Mouse (Mus musculus) embryo, embryonic 10 days (tissue): ENCODE data around the gene Numbl.

ENCODE experiments used
- DNase-seq: peaks from one replicate; pipeline ENCODE4 v3.0.0-alpha.2; 2015; ENCODE audit warnings: low spot score

Gene Numbl

DNA sequence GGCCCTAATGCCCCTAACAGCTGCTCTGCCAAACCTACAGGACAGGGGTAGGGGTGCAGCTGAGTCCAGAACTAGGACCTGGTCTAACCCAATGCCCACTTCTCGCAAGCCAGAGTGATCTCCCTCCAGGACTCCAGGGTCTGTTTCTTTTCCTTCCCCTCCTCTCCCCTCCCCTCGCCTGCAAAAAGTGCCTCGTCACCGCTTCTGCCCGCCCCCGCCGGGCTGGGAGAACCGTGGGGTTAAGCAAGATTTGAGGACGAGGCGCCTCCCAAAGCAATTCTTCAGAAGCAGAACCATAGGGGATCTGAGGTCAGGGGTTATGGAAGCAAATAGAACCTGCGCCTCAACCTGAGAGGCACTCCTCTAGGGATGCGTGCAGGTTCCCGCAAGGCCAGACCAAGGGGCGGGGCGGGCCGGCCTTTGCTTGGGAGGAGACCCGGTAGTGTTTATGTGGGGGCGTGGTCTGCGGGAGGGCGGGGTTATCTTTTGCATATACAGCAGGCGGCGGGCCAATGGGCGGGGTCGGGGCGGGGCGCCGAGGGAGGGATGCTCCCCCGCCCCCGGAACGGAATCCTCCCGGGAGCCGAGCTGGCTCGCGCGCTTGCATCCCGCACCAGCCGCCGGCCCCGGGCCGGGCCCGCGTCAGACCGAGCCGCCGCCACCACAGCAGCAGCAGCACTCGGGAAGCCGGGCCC lies at the start of gene Numbl:
Numbl (plus strand) TSS at position 229 of the 695 bp plus-strand sequence.
- peak; percentile 85 for DNase-seq

DNA sequence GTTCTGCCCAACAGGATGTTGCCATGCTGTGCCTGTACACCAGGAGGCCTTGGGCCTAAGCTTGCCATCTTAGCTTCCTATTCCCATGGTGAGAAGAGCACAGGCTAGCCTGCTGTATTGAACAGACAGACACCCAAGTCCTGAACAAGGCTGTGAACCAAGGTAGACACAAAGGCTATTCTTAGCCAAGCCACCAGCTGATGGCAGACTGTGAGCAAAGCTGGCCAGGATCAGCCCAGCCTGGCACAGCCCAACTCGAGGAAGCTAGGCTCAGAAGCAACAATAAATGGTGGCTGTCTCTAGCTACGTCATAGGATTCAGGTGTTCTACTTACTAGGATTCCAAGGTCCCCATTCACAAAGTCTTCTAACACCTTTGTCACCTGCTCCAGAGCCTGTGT lies 45.6 kb upstream of the Numbl start:
- DNase-seq: no peak

DNA sequence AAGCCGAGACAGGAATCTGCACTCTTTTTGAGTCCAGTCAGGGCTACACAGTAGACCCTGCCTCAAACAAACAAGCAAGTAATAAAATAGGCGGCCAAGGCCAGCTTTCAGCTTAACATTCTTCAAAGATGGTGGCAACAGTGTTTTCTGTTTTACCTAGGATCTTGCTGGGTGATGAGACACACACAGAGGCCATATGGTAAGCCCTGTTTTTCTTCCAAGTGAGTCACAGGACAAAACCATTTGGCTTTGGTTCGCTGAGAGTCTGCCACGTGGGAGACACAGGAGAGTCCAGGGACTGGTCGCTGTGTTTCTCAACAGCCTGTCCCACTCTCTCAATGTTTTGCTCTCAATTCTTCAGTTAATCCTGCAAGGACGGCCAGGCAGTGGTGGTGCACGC lies 39.6 kb upstream of the Numbl start:
- DNase-seq: no peak

DNA sequence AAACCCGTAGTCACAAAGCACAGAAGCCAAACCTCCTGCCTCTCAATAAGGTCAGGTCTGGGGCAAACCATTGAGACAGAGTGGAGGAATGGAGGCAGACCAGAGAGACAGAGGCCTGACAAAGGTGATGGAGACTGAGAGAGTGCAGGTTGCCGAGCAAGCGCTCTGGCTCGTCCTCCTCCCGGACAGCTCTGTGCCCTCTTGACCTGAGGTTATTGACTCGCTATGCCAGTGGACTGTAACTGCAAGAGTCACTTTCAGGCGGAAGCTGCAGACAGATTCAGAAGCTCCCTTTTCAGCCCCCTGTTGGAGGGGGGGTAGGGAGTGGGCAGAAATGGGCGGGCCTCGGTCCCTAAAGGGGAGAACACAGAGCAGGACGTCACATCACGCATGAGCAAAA lies 38.3 kb upstream of the Numbl start:
- DNase-seq: no peak

DNA sequence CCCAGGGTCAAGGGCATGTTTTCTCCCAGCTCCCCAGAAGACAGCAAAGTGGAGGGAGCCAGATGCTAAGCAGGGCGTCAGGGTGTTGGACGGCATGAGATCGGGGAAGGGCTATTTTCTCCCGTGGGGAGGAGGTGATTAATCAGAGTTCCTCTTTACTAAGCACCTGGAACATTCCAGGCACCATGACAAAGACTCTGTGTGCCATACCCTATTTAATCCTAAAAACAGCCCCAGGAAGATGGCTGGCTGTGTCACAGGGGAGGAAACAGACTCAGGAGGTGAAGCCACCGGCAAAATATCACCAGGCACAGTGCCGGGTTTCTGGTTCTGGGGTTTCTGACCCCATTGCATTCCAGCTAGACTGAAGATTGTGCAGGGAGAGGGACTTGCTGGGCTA lies 36.3 kb upstream of the Numbl start:
- DNase-seq: no peak

DNA sequence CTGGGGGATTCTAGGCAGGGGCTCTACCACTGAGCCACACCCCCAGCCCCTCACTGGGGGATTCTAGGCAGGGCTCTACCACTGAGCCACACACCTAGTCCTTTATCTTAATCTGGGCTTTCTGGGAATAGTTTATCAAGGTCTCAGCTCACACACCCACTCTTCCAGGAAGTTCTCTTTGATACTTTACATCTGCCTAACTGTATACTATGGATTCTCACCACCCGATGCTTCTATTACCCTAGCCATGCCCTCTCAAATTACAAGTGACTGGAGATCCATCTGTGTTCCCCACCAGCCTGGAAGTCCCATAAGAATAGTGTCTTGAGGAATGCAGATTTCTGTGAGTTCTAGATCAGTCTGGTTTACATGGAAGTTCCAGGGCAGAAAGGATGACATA lies 35.7 kb upstream of the Numbl start:
- DNase-seq: no peak

DNA sequence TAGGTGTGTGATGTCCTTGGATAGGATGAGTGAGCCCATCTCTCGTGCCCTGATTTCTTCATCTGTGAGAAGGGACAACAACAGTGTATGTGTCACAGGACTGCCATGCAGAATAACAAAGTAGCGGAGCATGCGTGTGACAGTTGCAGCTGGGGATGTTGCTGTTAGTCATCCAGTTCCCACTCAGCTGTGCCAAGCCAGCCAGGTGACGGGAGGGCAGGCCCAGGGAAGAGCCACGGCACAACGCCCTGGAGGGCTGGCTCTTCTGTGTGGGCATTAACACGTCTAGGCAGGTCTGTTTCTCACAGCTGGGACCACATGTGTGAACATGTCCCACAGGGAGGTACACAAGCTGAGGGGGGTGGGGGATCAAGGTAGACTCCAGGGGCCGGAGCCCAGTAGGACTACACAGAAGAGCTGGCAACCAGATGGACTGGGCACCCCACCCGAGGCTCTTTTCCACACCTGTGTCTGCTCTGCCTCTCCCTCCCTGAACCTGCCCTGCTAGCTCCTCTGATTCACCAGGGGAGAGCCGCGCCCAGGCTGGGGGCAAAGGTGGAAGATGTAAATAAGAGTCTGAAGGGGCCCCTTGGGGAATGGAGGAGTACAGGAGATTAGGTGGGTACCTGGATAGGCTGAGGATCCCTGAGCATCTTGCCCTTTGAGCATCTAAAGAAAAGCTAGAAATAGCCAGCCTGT lies 33.2 kb upstream of the Numbl start:
- DNase-seq: no peak

DNA sequence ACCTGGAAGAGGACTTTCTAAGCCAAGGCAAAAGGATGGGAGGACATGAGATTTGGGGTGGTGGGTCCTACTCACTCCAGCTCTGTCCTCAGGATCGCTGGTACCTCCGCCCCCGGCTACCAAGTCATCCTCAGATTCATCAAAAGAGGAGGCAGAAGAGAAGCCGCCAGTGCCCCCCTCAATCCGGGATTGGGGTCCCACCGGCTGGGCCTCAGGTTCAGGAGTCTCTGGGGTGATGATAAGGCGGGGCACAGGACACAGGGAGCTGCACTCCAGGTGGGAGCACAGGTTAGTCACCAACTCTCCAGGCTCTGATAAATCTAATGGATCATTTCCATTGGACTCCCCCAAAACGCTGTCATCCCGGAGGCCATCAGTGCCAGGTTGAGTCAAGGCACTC lies 31.0 kb upstream of the Numbl start:
- no peak for DNase-seq

DNA sequence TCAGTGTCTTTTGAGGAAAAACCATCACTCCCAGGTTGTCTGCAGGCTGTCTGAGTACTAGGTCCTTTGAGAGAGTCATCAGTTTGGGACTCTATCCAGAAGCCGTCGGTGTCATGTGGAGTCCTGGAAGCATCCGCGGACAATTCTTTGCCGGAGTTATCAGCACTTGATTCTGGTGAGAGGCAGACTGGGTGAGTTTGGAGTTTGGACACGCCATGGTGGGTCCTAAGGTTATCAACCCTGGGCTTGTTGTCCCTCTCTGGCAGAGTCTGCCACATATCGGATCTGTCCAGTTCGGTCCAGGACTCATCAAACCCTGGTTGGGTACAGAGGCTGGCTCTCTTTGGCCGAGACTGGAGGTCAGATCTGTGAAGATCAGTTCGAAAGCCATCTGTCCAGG lies 30.6 kb upstream of the Numbl start:
- no peak for DNase-seq

DNA sequence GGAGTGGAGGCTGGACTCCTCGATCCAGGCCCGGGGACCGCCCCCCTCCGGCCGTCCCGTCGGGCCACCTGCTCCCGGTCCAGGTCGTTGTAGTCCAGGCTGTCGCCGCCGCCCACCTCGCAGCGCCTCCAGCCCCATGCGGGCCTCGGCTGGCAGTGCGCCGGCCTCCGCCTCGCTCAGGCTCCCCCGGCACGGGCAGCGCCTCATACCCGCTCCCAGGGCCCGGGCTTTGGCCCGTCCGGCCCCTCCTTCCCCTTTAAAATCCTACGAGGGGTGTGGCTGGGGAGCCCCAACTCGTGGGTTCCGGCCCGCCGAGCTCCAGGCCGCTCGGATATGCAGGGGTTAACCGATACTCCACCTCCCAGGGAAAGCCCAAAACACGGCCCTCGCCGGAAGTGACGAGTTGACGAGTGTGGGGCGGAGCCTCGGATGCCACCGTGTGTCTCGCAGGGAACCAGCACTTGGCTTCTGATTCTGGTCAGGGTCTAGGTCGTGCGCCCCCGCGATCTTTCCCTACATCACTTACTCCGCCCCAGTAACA lies 29.9 kb upstream of the Numbl start, which contains the start of gene Itpkc:
Itpkc (minus strand) TSS at position 381 of the 541 bp plus-strand sequence.
- DNase-seq: peak; percentile 99

DNA sequence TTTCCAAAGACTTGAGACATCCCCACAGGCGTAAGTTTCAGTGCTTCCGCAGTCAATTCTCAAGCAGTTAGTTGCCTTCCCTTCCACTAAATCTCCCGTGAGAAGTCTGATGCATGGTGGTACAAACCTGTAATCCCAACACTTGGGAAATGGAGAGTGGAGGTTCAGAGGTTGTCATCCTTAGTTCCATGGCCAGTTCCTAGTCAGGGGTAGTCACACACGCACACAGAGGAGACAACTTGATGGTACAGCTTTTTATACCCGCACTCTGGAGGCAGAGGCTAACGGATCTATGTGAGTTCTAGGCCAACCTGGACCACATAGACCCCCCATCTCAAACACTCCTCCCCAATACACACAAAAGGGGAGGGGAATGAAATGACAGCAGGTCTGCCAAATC lies 29.4 kb upstream of the Numbl start:
- DNase-seq: no peak

DNA sequence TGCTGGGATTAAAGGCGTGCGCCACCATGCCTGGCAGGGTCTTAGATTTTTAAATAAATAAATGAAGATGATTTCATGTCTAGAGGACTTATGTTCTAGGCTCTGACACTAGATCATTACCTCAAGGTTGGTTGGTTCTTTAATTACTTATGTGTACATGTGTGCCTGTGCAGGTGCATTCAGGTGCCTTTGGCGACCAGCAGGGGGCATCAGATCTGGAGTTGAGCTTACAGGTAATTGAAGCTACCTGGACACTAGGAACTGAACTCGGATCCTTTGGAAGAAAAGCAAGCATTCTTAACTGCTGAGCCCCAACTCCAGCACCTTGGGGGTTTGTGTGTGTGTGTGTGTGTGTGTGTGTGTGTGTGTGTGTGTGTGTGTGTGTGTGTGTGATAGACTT lies 27.5 kb upstream of the Numbl start:
- no peak for DNase-seq

DNA sequence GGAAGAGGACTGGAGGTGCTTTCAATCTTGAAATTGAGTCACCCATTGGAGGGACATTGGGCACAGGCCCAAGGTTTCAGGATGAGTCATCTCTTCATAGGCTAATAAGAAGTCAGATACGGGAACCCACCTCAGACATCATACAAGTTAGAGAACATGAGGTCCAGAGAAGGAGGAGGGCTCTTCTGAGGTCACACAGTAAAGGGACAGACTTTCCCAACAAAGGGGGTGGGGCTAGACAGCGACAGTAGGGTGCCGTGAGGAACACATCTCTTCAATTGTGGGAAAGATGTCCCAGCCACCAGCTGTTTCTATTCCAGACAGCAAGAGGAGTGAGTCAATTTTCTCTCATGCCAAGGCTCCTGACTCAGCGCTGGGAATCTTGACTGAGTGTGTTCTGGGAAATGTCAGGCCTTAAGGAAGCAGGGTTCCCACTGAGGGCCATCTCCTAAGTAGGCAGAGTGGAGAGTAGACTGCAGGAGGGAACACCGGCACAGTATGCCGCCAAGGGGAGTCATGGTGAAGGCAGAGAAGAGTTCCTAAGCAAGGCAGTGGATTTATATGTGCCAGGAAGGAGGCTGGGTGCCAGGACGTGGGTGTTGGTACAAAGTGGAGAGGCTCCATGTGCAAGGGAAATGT lies 26.4 kb upstream of the Numbl start:
- no peak for DNase-seq

DNA sequence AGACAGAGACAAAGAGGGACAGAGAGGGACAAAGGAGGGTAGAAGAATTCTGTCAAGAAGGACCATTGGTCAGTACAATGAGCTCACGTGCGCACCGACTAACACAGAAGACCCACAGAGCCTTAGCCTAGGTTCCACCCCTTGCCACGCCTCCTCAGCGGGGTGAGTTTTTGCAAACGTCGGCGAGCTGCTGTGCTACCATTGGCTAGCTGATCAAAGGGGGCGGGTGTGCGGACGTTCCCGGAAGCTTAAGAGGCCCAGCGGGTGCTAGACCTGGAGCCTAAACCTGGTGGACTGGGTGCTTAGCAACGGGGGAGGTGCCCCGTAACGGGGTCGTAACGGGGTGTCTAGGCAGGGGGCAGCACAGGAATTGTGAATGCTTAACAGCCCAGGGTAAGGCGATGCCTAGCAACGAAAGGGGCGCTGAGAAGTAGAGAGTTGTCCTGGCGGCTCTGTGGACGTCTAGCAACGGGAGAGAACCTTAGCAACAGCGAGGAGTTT lies 25.4 kb upstream of the Numbl start, which contains the start of gene Coq8b:
Coq8b (plus strand) TSS at position 243 of the 501 bp plus-strand sequence.
- peak; percentile 98 for DNase-seq

DNA sequence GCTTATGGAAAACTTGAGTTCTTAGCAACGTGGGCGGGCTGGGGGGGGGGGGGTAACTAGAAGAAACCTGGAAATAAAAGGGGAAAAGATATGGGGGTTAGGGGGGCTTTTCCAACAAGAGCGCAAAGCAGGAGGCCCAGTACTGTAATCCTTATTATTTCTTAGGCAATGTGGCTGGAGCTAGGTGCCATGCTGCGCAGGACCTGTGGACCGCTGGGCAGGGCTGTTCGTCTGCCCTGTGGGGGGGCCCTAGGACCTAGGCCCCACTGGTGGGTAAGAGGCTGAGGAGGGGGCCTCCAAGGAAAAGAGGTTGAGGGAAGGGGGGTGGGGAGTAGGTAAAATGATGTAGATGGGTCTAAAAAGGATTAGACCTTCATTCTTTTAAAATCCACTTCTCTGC lies 24.9 kb upstream of the Numbl start:
- no peak for DNase-seq

DNA sequence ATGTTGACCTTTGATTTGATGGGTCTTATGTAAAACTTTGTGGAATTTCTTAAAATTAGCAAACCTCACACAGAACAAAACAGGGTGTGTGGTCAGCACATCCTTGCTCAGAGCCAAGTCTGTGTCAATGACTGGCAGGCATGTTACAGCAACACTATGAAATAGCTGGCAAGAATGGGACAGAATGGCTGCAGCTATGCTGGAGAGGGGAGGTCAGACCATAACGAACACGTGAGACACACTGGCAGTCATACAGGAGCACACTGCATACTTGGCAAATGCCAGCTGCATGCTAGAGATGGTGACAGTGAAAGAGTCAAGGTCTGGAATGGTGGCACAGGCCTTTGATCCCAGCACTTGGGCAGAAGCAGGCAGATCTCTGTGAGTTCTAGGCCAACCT lies 22.5 kb upstream of the Numbl start:
- DNase-seq: no peak

DNA sequence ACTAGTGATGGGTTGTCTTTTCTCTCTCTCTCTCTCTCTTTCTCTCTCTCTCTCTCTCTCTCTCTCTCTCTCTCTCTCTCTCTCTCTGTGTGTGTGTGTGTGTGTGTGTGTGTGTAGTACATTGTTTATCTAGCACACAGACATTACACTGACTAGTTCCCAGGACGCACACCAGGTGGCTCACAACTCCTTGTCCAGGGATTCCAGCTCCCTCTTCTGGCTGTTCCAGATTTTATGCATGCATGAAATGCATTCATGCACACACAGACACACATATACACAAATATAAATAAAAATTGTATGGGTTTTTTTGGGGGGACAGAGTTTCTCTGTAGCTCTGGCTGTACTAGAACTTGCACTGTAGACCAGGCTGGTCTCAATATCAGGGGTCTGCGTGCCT lies 20.7 kb upstream of the Numbl start:
- DNase-seq: no peak

DNA sequence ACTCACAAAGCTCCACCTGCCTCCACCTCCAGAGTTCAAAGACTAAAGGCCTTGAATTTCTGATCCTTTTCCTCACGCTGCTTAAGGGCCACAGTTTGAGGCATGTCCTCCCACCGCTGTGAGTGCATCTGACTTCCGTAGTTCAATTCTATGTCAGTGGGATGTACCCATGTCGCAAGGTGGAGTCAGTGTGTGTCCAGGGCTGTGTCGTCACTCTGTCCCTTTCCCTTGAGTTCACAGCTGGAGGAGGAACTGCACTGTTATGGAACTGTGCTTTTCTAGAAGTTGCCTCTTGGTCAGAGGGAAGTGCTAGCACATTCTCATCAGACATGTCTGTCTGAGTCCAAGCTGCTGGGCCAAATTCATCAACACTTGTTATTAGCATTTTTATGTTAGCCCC lies 19.7 kb upstream of the Numbl start:
- no peak for DNase-seq

DNA sequence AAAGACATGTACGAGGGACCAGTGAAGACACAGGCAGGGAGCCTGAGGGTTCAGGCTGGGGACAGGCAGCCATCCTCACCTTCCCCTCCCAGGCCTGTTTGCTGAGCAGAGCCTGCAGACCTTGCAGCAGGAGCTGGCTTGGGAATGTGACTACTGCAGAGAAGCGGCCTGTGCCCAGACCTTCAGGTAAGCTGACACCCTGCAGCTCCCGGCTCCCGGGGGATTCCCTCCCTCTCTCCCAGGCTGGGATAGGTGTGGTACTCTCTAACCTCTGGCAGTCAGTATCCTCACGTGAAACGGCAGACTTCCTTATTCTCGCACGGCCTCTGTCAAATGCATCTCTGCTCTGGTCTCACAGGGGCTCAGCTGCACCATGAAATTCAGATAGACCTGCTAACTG lies 15.0 kb upstream of the Numbl start:
- no peak for DNase-seq

DNA sequence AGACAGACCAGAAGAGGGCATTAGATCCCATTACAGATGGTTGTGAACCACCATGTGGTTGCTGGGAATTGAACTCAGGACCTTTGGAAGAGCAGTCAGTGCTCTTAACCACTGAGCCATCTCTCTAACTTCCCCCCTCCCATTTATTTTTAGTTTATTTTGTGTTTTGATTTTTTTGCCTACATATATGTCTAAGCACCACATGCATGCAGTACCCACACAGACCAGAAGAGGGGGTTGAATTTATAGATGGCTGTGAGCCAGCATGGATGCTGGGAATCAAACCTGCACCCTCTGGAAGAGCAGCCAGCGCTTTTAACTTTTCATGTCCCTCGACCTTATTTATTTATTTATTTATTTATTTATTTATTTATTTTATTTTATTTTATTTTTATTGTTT lies 14.1 kb upstream of the Numbl start:
- peak; percentile 21 for DNase-seq

DNA sequence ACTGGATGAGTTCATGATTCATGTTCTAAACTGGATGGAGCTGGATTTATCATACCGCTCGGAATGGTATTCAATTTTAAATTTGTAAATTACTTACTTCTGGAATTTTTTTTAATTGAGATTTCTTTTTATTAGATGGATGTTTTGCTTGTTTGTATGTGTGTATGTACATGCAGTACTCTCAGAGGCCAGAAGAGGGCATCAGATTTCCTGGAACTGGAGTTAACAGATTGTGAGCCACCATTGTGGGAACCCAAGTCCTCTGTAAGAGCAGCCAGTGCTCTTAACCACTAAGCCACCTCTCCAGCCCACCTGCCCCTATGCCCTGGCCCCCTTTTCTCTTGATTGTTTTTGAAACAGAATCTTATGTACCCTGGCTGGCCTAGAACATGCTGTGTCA lies 9.1 kb upstream of the Numbl start:
- DNase-seq: peak; percentile 36

DNA sequence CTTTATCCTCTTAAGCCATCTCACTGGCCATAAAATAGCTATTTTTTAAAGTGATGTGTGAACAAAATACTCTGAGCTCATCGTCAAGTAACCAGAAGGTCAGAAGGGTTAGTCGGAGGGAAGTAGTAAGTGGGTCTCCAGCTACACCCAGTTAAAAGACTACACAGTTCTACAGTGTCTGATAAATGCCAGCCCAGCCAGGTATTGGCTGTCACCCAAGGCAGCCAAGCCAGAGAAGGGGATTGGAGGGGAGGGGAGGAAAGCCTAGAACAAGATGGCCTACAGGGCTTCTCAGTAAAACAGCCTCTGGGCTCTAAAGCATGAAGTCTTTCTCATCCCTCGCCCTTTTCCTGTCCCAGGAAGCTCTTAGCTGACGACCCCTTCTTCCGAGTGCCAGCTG lies 8.3 kb upstream of the Numbl start:
- DNase-seq: no peak

DNA sequence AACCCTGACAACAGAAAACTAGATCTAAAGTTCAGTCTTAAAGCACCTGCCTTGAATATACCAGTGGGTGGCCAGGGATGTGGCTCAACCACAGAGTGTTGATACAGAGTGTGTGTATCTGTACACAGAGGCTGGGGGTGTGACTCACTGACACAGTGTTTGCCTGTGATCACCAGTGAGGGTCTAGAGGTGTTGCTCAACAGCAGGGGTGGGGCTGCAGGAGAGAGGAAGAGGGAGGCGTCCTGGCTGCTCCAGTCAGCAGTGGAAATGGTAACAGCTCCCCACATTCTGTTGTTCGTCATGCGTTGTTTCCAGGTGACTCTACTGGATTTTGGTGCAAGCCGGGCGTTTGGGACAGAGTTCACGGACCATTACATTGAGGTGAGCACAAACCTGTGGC lies 6.3 kb upstream of the Numbl start:
- no peak for DNase-seq
